Comparison of ENCODE assay signal across 14 mouse cellular contexts in genomic region chr3:89144821-89145220, GRCm38 (mm10). TPM values are rescaled to one million over a fixed set of nuclear protein-coding genes. Genes with fewer than 3 reads are reported as not detected.
"Had no signal": no experiment of that assay in that cellular context is flagged by ENCODE, and none has a peak within 500 bp of the region (broad histone marks: within the 10 kb centered on the region; RNA-seq: fewer than 3 reads in every experiment).

No protein-coding gene starts in this region.

- H3K9ac ChIP-seq: hindbrain, embryonic 14.5 days; intestine, embryonic 15.5 days; limb, embryonic 12.5 days; midbrain, embryonic 15.5 days; neural tube, embryonic 12.5 days had no signal

- H3K4me2 ChIP-seq: hindbrain, embryonic 14.5 days; intestine, embryonic 15.5 days; limb, embryonic 12.5 days; midbrain, embryonic 15.5 days; neural tube, embryonic 12.5 days had no signal

- H3K27me3 ChIP-seq: intestine, embryonic 15.5 days had no signal

- ATAC-seq: intestine, embryonic 15.5 days; lung, postnatal 0 days; midbrain, embryonic 15.5 days had no signal

- DNase-seq: lung, adult 2 months; lung, postnatal 4 days; thymus, adult 2 months; thymus, postnatal 25 days had no signal

- H3K4me3 ChIP-seq: intestine, embryonic 15.5 days; layer of hippocampus, adult 2 months; limb, embryonic 12.5 days; midbrain, embryonic 10.5 days; midbrain, embryonic 15.5 days; neural tube, embryonic 12.5 days had no signal

- H3K36me3 ChIP-seq: intestine, embryonic 15.5 days; limb, embryonic 12.5 days; midbrain, embryonic 10.5 days; neural tube, embryonic 12.5 days had no signal

- H3K27ac ChIP-seq: hindbrain, embryonic 14.5 days; intestine, embryonic 15.5 days; layer of hippocampus, adult 2 months; limb, embryonic 12.5 days; midbrain, embryonic 10.5 days; midbrain, embryonic 15.5 days; neural tube, embryonic 12.5 days had no signal

- H3K9me3 ChIP-seq: intestine, embryonic 15.5 days; limb, embryonic 12.5 days; midbrain, embryonic 10.5 days; midbrain, embryonic 15.5 days; neural tube, embryonic 12.5 days had no signal

RNA-seq across cellular contexts. Expression of gene Pklr, which starts 8.9 kb away (rescaled TPM):
- polyA plus RNA-seq: testis, adult 2 months; urinary bladder, adult 2 months had no signal
